Mouse (Mus musculus): ENCODE measurements around the gene Krtap2-4. TPM values are rescaled to one million over a fixed set of nuclear protein-coding genes. Genes with fewer than 3 reads are reported as not detected.
"Not testable (repeated sequence)": the region's sequence is repeated elsewhere in the genome, so short reads cannot be mapped to it uniquely, and the experiment has no call there.

Krtap2-4 gene
- polyA plus RNA-seq (2015; fragmentation: Nextera tagmentation; extraction: Ambion mirVana): not detected in 2 replicates

- WGBS (ENCODE audit: insufficient replicate concordance): 61% methylated on average over 3 of the region's 3 CpGs
- H3K4me1 ChIP-seq (ENCODE audit: insufficient read depth): no peaks in the 10 kb centered on the region
These were observed at the start of gene Krtap2-4 for GRCm38 (mm10) chr11:99614796-99615363. TSS of gene Krtap2-4 (minus strand) at chr11:99614846.

DNA sequence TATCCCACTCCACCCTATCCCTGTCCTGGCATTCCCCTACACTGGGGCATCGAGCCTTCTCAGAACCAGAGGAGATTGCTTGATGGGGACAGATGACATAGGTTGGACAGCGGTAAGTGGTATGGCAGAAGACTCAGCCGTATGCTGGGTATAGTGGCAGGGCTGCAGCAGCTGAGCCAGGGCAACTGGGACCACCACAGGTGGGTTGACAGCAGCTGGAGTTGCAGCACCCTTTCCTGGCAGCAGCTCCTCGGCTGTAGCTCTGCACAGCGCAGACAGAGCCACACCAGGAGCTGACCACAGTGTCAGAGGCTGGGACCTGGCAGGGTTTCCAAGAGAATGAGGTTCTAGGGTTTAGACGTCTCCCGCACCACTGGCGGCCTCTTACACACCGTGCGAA lies 48.2 kb upstream of the Krtap2-4 start:
- WGBS (ENCODE audit: insufficient replicate concordance): 78% methylated on average over 10 of the region's 10 CpGs
- Histone ChIP-seq H3K4me2 (ENCODE audit: low read depth, low read length) (no peak overlapping the region), H3K36me3 (replicated peaks; ENCODE audit: insufficient read depth, low read length) (no peaks in the 10 kb centered on the region), H3K27me3 (ENCODE audit: insufficient read depth, low read length) (no peaks in the 10 kb centered on the region), H3K9me3 (ENCODE audit: low read length) (no peaks in the 10 kb centered on the region), H3K9ac (replicated peaks) (no peak overlapping the region), H3K27ac (ENCODE audit: low read depth) (no peak overlapping the region), H3K4me3 (ENCODE audit: low read depth, low read length) (no peak overlapping the region), H3K4me1 (ENCODE audit: insufficient read depth) (no peaks in the 10 kb centered on the region)
- DNase-seq (no peak), ATAC-seq (no peak)
- TF ChIP-seq CTCF (IDR thresholded peaks at IDR 0.05; ENCODE audit: low read depth) (no peak), EP300 (IDR thresholded peaks at IDR 0.05; ENCODE audit: low read depth) (no peak)

More at GRCm38 (mm10) chr11:99614796-99615363, at the start of gene Krtap2-4:
- H3K27me3 ChIP-seq (ENCODE audit: insufficient read depth, low read length): no peaks in the 10 kb centered on the region
- ATAC-seq: no peak
- TF ChIP-seq EP300 (IDR thresholded peaks at IDR 0.05; ENCODE audit: low read depth) (no peak), CTCF (IDR thresholded peaks at IDR 0.05; ENCODE audit: low read depth) (no peak)
- H3K36me3 ChIP-seq (replicated peaks; ENCODE audit: insufficient read depth, low read length): no peaks in the 10 kb centered on the region
- H3K4me2 ChIP-seq (ENCODE audit: low read depth, low read length): no peak within 1 kb of the TSS
- no peak within 1 kb of the TSS for H3K27ac ChIP-seq (ENCODE audit: low read depth)
- DNase-seq: no peak
- no peak within 1 kb of the TSS for H3K9ac ChIP-seq (replicated peaks)
- no peak within 1 kb of the TSS for H3K4me3 ChIP-seq (ENCODE audit: low read depth, low read length)
- no peaks in the 10 kb centered on the region for H3K9me3 ChIP-seq (ENCODE audit: low read length)

GRCm38 (mm10) chr11:99659256-99659655 lies 44.6 kb upstream of the Krtap2-4 start:
- Histone ChIP-seq H3K36me3 (replicated peaks; ENCODE audit: insufficient read depth, low read length) (no peaks in the 10 kb centered on the region), H3K9ac (replicated peaks) (no peak overlapping the region), H3K27me3 (ENCODE audit: insufficient read depth, low read length) (no peaks in the 10 kb centered on the region), H3K9me3 (ENCODE audit: low read length) (no peaks in the 10 kb centered on the region), H3K4me3 (ENCODE audit: low read depth, low read length) (no peak overlapping the region), H3K4me2 (ENCODE audit: low read depth, low read length) (no peak overlapping the region), H3K4me1 (ENCODE audit: insufficient read depth) (no peaks in the 10 kb centered on the region), H3K27ac (ENCODE audit: low read depth) (no peak overlapping the region)
- TF ChIP-seq EP300 (IDR thresholded peaks at IDR 0.05; ENCODE audit: low read depth): no peak
- no peak for TF ChIP-seq CTCF (IDR thresholded peaks at IDR 0.05; ENCODE audit: low read depth)
- DNase-seq (no peak), ATAC-seq (no peak)
- 80% methylated on average over 4 of the region's 4 CpGs for WGBS (ENCODE audit: insufficient replicate concordance)

DNA sequence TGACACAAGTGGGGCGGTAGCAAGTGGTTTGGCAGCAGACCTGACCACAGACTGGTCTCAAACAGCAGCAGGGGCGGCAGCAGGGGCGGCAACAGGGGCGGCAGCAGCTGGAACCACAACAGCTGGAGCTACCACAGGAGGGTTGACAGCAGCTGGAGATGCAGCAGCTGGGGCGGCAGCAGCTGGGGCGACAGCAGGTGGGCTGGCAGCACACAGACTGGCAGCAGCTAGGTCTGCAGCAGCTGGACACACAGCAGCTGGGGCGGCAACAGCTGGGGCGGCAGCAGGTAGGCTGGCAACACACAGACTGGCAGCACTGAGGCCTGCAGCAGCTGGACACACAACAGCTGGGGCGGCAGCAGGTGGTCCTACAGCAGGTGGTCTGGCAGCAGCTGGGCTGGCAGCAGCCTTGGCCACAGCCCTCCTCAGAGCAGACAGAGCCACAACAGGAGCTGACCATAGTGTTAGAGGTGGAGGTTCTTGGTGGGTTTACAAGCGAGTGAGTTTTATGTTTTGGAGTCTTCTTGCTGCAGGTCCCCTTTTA lies 43.9 kb upstream of the Krtap2-4 start, which contains the start of gene Gm11563:
TSS of gene Gm11563 (minus strand) at position 494 of the 544 bp plus-strand sequence.
- not testable (repeated sequence) for H3K4me2 ChIP-seq (ENCODE audit: low read depth, low read length); H3K4me3 ChIP-seq (ENCODE audit: low read depth, low read length); H3K36me3 ChIP-seq (replicated peaks; ENCODE audit: insufficient read depth, low read length); H3K27me3 ChIP-seq (ENCODE audit: insufficient read depth, low read length); H3K27ac ChIP-seq (ENCODE audit: low read depth); ATAC-seq; H3K9ac ChIP-seq (replicated peaks); H3K4me1 ChIP-seq (ENCODE audit: insufficient read depth); DNase-seq; H3K9me3 ChIP-seq (ENCODE audit: low read length)
- 60% methylated on average over 10 of the region's 10 CpGs for WGBS (ENCODE audit: insufficient replicate concordance)

GRCm38 (mm10) chr11:99657051-99657450 lies 42.4 kb upstream of the Krtap2-4 start:
- Histone ChIP-seq H3K27me3 (ENCODE audit: insufficient read depth, low read length) (no peaks in the 10 kb centered on the region), H3K4me1 (ENCODE audit: insufficient read depth) (no peaks in the 10 kb centered on the region), H3K27ac (ENCODE audit: low read depth) (no peak overlapping the region), H3K9me3 (ENCODE audit: low read length) (no peaks in the 10 kb centered on the region), H3K9ac (replicated peaks) (no peak overlapping the region), H3K4me2 (ENCODE audit: low read depth, low read length) (no peak overlapping the region), H3K36me3 (replicated peaks; ENCODE audit: insufficient read depth, low read length) (no peaks in the 10 kb centered on the region), H3K4me3 (ENCODE audit: low read depth, low read length) (no peak overlapping the region)
- ATAC-seq: no peak
- TF ChIP-seq CTCF (IDR thresholded peaks at IDR 0.05; ENCODE audit: low read depth) (no peak), EP300 (IDR thresholded peaks at IDR 0.05; ENCODE audit: low read depth) (no peak)
- WGBS (ENCODE audit: insufficient replicate concordance): 55% methylated on average over 5 of the region's 5 CpGs
- DNase-seq: no peak

- Histone ChIP-seq H3K9me3 (ENCODE audit: low read length) (no peaks in the 10 kb centered on the region), H3K4me3 (ENCODE audit: low read depth, low read length) (no peak within 1 kb of the TSS), H3K4me1 (ENCODE audit: insufficient read depth) (no peaks in the 10 kb centered on the region), H3K27me3 (ENCODE audit: insufficient read depth, low read length) (no peaks in the 10 kb centered on the region), H3K4me2 (ENCODE audit: low read depth, low read length) (no peak within 1 kb of the TSS), H3K36me3 (replicated peaks; ENCODE audit: insufficient read depth, low read length) (no peaks in the 10 kb centered on the region), H3K27ac (ENCODE audit: low read depth) (no peak within 1 kb of the TSS), H3K9ac (replicated peaks) (no peak within 1 kb of the TSS)
- WGBS (ENCODE audit: insufficient replicate concordance): 57% methylated on average over 2 of the region's 2 CpGs
- no peak for DNase-seq
- TF ChIP-seq EP300 (IDR thresholded peaks at IDR 0.05; ENCODE audit: low read depth) (no peak), CTCF (IDR thresholded peaks at IDR 0.05; ENCODE audit: low read depth) (no peak)
- no peak for ATAC-seq
These were observed 35.5 kb upstream of the Krtap2-4 start, which contains the start of gene Gm11555 for GRCm38 (mm10) chr11:99650136-99650535. TSS of gene Gm11555 (minus strand) at chr11:99650236.
